In the genomic region with DNA sequence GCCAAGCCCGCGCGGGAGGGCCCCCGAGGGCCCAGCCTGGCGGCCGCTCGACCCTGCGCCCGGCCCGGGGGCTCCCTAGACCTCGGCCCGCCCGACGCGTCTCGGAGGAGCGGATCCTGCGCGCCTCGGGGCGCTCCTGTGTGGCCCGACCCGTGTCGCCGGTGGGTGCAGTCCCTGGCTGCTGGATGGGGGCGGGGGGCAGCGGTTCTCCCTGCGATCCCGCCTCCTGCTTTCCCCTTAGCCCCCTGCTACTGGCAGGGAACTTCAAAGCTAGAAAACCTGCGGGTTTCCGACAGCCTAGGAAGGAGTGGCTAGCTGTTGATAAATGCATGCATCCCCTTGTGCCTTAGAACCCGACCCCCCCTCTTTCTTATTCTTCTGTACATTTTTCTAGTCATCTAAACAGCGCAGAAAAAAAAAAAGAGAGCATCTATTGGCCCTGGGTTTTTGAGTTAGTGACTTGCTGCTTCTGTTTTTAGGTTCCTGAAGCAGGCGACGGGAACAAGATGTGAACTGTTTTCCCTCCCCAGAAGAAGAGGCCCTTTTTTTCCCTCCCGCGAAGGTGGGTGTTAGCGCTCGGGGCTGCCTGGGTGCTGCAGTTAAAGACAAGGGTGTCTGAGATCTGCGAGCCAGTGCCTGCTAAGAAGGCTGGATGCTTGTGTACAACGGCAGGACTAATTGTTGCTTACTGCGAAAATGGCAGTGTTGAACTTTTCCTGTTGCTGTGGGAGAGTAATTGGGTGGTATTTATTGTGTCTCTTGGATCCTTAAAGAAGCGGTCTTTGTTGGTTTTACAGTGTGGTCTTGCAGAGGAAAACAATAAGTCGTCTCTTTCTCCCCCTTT, we compare ENCODE assay signal across 1 mouse cellular context.
TF ChIP-seq lines count a peak whose summit lies in the region.

No protein-coding gene starts in this region.

TF ChIP-seq in CH12.LX, 34 proteins besides CTCF, POLR2A, EP300 and RAD21 (continued from another document):
- TF ChIP-seq ELF1 (IDR thresholded peaks at IDR 0.05; ENCODE audit: low read depth, low read length) = no peak
- TF ChIP-seq MYC (IDR thresholded peaks at IDR 0.05; ENCODE audit: low read depth, low read length) = no peak
